Mouse (Mus musculus) gastrocnemius, postnatal 14 days (tissue): ENCODE data around the gene Rhox11. TPM values are rescaled to one million over a fixed set of nuclear protein-coding genes. Genes with fewer than 3 reads are reported as not detected.
A peak's percentile ranks its signal among the peaks of the same experiment; 100 is the strongest.
"Not testable (repeated sequence)": the region's sequence is repeated elsewhere in the genome, so short reads cannot be mapped to it uniquely, and the experiment has no call there.

Source experiments
- DNase-seq: peaks from one replicate; pipeline ENCODE4 v3.0.0; 2021; ENCODE audit warnings: mixed read lengths
- intact Hi-C: fragments of 180-260 bp; cut with DNase I; formaldehyde crosslinking; loops from one replicate; pipeline ENCODE4 v1.15.1; 2025; ENCODE audit warnings: low total_unique reads
- long read RNA-seq, 2 experiments: library from polyadenylated mRNA; stranded (forward); transcript quantifications; one replicate each; pipeline ENCODE4 v2.0.0; 2021
- total RNA-seq, 2 experiments: library from RNA; stranded (reverse); gene quantifications; 2 replicates each; pipeline ENCODE4 v1.2.3; 2021

Gene Rhox11
- not detected for total RNA-seq
- long read RNA-seq, experiment 1, result 0 reads
- long read RNA-seq, experiment 2, result 0 reads

DNA sequence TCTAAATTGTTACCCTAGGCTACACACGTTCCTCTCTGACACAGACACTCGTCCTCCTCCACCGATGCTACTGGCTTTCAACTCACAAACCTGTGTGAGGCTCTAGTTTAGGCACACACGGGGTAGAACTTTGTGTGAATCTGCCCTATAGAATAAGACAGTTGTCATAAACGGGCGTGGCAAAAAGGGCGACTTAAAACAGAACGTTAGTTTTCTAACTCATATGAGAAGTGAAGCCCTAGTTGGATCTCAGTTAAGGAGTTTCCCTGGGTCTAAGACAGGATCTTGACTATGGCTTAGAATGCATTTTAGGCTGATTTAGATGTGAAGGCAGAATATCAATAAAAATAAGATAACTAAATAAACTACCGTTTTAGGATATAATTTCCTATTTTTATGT, at the start of gene Rhox11:
Gene Rhox11, minus strand, starts transcription at position 101 of the 400 bp plus-strand sequence.
- no peak for DNase-seq
- intact Hi-C loops, result no loop called here

DNA sequence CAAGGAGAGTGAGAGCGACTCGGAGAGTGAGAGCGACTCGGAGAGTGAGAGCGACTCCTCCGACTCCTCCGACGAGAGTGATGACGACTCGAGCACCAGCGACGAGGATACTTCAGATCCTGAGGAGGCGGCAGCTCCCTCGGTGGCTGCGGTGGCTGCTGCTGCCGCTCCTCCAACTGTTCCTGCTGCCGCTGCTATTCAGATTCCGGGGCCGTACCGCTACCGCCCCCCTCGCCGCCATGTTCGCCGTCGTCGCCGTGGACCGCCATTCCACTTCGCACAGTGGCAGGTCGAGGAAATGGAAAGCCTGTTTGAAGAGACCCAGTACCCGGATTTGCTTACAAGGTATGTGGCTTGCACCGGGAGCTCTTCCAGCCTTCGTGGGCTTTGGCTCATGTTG, 36.5 kb upstream of the Rhox11 start:
- DNase-seq, result no peak
- intact Hi-C loops, result no loop called here

DNA sequence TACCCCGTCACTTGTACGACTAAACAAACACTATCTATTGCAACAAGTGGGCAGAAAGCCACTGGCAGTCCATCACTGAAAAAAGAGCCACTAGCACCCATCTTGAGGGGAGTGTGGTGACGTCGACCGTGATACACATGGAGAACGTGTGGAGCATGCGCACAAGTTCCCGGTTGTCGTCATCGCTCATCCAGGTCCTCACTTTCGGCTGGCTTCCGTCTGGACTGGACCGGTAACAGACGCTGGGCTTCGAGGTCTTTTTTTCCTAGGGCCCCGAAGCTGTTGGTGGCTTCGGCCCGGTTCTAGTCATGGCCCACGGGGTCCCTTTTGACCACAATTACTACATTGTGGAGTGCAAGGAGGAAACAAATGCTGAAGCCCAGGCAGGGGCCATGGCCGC, 36.0 kb upstream of the Rhox11 start, which contains the start of gene Rhox13:
Gene Rhox13, plus strand, starts transcription at position 238 of the 400 bp plus-strand sequence.
- intact Hi-C loops, result no loop called here
- no peak for DNase-seq

DNA sequence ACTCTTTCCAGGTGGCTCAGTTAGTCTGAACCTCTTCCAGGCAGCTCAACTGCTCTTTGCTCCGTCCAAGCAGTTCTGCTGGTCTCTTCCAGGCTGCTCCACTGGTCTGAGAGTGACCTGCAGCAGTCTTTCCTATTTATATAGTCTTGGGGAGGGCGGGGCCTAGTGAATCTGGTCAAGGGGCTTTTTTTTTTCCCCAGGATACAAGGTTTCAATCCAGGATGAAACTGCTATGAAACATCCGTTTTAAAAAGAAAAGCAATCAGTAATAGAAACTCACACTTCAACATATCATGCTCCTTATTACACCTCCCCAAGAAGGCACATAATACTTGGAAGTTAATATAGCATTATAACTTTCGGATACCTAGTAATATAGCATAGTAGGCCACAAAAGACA, 25.9 kb upstream of the Rhox11 start, which contains the start of gene Rhox12:
Gene Rhox12, minus strand, starts transcription at position 101 of the 400 bp plus-strand sequence.
- DNase-seq, result no peak
- intact Hi-C loops, result no loop called here

DNA sequence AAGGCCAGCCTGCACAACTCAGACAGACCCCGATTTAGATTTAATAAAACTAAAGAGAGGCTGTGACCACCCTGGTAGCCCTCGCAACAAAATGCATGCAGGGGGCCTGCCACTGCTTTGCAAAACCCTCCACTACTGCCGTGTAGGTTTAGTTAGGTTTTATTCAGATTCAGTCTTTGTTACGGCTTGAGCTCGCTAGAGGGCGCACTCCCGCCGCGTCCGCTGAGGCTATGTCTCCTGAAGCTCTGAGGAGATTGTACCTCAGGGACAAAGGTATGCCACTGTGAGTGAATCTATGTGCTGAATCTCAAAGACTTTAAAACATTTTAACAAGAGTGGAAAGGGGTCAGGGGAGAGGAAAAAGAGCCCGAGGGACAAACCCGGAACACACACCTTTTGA, 715 bp downstream of the Rhox11 start:
- intact Hi-C loops, result no loop called here
- peak; percentile 18 for DNase-seq

DNA sequence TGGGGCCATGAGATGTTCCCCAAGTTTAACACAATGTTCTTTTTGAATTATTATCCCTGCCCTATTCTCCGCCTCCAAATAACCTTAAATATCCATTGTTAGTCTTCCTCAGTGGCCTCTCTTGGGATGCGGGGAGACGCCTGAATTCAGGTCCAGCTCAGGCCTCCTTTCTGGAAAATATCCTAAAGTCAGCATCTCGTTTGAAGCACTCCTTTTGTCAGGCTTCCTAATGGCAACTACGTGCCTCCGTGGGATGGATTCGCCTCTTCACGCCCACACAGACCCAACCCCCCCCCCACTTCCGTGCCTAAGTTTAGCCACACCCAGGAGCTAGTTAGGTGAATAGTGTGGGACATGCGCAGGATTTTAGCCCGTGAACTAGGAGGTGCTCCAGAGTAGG, 18.8 kb downstream of the Rhox11 start, which contains the start of gene Rhox10:
Gene Rhox10, plus strand, starts transcription at position 301 of the 400 bp plus-strand sequence.
- intact Hi-C loops, result no loop called here

DNA sequence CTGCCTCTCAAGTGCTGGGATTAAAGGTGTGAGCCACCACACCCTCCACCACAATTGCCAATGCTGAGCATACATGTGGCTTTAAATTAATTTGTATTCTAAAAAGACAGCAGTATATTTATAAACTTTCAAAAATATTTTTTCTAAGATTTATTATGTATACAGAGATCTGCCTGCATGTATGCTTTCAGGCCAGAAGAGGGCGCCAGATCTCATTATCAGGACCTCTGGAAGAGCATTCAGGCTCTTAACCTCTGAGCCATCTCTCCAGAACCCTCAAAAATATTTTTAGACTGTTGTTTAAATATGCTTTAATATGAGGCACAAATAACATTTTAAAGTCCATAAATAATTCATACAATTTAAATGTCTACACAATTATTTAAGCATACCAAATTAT, 23.4 kb downstream of the Rhox11 start:
- no peak for DNase-seq
- intact Hi-C loops, result no loop called here

More for the DNA sequence above, 18.8 kb downstream of the Rhox11 start, which contains the start of gene Rhox10:
- DNase-seq, result no peak

DNA sequence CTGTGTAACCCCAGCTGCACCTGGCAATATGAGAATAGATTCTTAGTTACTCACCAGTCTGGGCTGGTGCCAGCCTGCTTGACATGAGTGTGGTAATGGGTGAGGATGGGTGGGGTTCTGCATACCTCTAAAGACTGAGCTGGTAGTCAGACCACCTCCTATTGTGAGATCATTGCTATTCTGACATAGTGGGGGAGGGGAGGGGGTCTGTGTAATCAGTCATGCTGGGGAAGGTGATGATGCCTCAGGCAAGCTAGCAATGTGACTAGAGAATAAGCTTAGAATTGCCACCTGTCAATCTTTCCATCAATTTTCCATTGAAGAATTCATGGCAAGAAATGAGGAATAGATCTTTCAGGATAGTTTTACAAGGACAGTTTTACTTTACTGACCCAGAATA, 41.9 kb downstream of the Rhox11 start, which contains the start of gene Btg1-ps2:
Gene Btg1-ps2, minus strand, starts transcription at position 101 of the 400 bp plus-strand sequence.
- intact Hi-C loops, DNase-seq: not testable (repeated sequence)

DNA sequence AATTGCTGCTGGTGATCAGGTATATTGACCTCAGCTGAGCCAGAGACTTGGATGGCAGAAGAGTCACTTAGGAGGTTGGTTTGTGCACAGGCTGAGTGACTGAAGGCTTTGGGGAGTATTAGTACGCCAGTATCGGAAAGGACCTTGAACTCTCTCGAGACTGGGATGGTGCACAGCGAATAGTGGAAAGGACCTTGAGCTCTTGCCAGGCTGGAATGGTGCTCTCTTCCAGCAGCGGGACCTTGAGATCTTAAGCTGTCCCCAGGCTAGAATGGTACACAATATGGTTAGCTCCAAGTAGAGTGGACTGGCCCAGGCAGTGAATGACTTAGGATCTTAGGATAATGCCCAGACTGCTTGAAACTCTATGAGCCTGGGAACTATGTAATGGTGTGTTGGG, 45.3 kb downstream of the Rhox11 start:
- no peak for DNase-seq
- intact Hi-C loops, result no loop called here

DNA sequence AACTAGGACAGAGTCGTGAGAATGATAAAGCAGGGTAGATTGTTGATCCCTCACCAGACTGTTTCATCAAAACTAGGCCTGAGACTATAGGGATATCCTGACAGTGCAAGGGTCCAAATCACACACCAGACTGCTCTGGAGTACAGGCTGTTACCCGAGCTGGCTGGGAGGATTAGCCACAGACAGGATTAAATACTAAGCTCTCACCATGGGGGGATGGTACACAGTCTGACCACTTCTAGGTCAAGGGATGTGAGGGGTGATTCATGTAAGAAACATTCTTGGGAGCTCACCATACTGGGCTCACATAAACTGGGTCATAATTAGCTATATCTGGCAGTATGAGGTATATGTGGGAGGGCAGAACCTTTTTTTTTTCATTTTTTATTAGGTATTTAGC, 51.1 kb downstream of the Rhox11 start:
- no peak for DNase-seq
- intact Hi-C loops, result no loop called here

Other genes starting within 250 kb of the Rhox11 start
- gene Rhox8, start 206.2 kb downstream of the Rhox11 start, total RNA-seq, result not detected
- gene Rhox7b, start 187.9 kb downstream of the Rhox11 start, total RNA-seq, result not detected
- not detected for gene Rhox9, start 183.4 kb downstream of the Rhox11 start, total RNA-seq
- gene Btg1-ps1, start 66.3 kb downstream of the Rhox11 start, total RNA-seq, result not detected
- not detected for gene Btg1-ps2, start 42.0 kb downstream of the Rhox11 start, total RNA-seq
- gene Rhox10, start 18.7 kb downstream of the Rhox11 start, total RNA-seq, result not detected
- gene Rhox12, start 25.8 kb upstream of the Rhox11 start, total RNA-seq, result not detected
- not detected for gene Rhox13, start 36.1 kb upstream of the Rhox11 start, total RNA-seq
- 1 to 10 TPM; 6.8 to 7.3 TPM for gene Zbtb33, start 104.7 kb upstream of the Rhox11 start, total RNA-seq
- gene Tmem255a, start 167.3 kb upstream of the Rhox11 start, total RNA-seq, result 1 to 10 TPM; 2.8 to 4.4 TPM
- gene Atp1b4, start 231.0 kb upstream of the Rhox11 start, total RNA-seq, result 10 to 100 TPM; 69.2 to 90.6 TPM